Mouse (Mus musculus) neural tube, embryonic 14.5 days (tissue): Measurements from ENCODE around the gene Gm43738. TPM values are rescaled to one million over a fixed set of nuclear protein-coding genes. Genes with fewer than 3 reads are reported as not detected.

Source experiments
- ATAC-seq: fragments of 200-750 bp; cut with Nextera tagmentation; 2 replicates; pipeline ENCODE4 v1.8.0; 2017; ENCODE audit warnings: low read depth, mild to moderate bottlenecking, moderate TSS enrichment, moderate library complexity
- H3K27ac ChIP-seq: fragments of 300-500 bp; sonication (generic); 2 replicates; pipeline ENCODE4 v1.5.1; 2014; ENCODE audit warnings: low read depth, mild to moderate bottlenecking, control low read depth, low read length, moderate library complexity, mixed read lengths
- H3K27me3 ChIP-seq: fragments of 300-500 bp; sonication (generic); 2 replicates; pipeline ENCODE4 v1.6.1; 2014; ENCODE audit warnings: low read length; ENCODE audit not compliant: control insufficient read depth, insufficient read depth
- H3K36me3 ChIP-seq: fragments of 300-500 bp; sonication (generic); 2 replicates; pipeline ENCODE4 v1.6.1; 2014; ENCODE audit warnings: low read length, mixed read lengths; ENCODE audit not compliant: control insufficient read depth, insufficient read depth
- H3K4me1 ChIP-seq: fragments of 300-500 bp; sonication (generic); 2 replicates; pipeline ENCODE4 v1.6.1; 2014; ENCODE audit warnings: low read length; ENCODE audit not compliant: control insufficient read depth, insufficient read depth
- H3K4me2 ChIP-seq: fragments of 300-500 bp; sonication (generic); 2 replicates; pipeline ENCODE4 v1.6.1; 2014; ENCODE audit warnings: mild to moderate bottlenecking, low read depth, low read length, control low read depth
- H3K4me3 ChIP-seq: fragments of 300-500 bp; sonication (generic); 2 replicates; pipeline ENCODE4 v1.5.1; 2014; ENCODE audit warnings: low read depth, low read length, control low read depth, mixed read lengths
- H3K9ac ChIP-seq: fragments of 300-500 bp; sonication (generic); replicated peaks from 2 replicates; pipeline ENCODE4 v1.6.1; 2014; ENCODE audit warnings: low read depth, mild to moderate bottlenecking, control low read depth, low read length, mixed read lengths
- H3K9me3 ChIP-seq: fragments of 300-500 bp; sonication (generic); 2 replicates; pipeline ENCODE4 v1.6.1; 2016; ENCODE audit warnings: low read length; ENCODE audit not compliant: control insufficient read depth
- WGBS: fragments of 180-500 bp; shearing (Covaris S2); extraction: QIAGEN DNeasy Blood & Tissue Kit; methylation state at CpG from one replicate; pipeline ENCODE4 v1.1.7; 2014; 5-methylcytosine and 5-hydroxymethylcytosine counted together
- polyA plus RNA-seq: library from polyadenylated mRNA; unstranded; fragments of >200 nt; fragmentation: Nextera tagmentation; extraction: Ambion mirVana; gene quantifications from 2 replicates; pipeline ENCODE4 v1.2.1, GENCODE M21; 2014

Gene Gm43738
- polyA plus RNA-seq, 1 experiment from 2014 or later, result not detected

GRCm38 (mm10) chr3:89092509-89093090 lies 8.3 kb downstream of the Gm43738 start:
- Histone ChIP-seq H3K4me1 (peaks cover 11% of the 10 kb centered on the region; the same call in 1 of the 2 replicates), H3K9me3 (no peaks in the 10 kb centered on the region), H3K9ac (peak overlapping the region; percentile 79), H3K36me3 (peaks cover 27% of the 10 kb centered on the region), H3K27me3 (no peaks in the 10 kb centered on the region), H3K4me2 (peak overlapping the region; percentile 97), H3K27ac (peak overlapping the region; percentile 73), H3K4me3 (peak overlapping the region; percentile 67)
- ATAC-seq, result peak; percentile 41
- WGBS, result 11% methylated on average over 11 of the region's 11 CpGs

- Histone ChIP-seq H3K4me1 (peaks cover 13% of the 10 kb centered on the region; the same call in 1 of the 2 replicates), H3K36me3 (peaks cover 25% of the 10 kb centered on the region), H3K4me2 (peak overlapping the region; percentile 97), H3K9me3 (no peaks in the 10 kb centered on the region), H3K4me3 (peak overlapping the region; percentile 67), H3K27ac (peak overlapping the region; percentile 29; the same call in 1 of the 2 replicates), H3K9ac (peak overlapping the region; percentile 79), H3K27me3 (no peaks in the 10 kb centered on the region)
- no peak for ATAC-seq
- 9% methylated on average over 20 of the region's 20 CpGs for WGBS
Observed at GRCm38 (mm10) chr3:89091811-89092508, 8.9 kb downstream of the Gm43738 start.

- peak overlapping the region; percentile 67 for H3K4me3 ChIP-seq
- no peaks in the 10 kb centered on the region for H3K27me3 ChIP-seq
- H3K27ac ChIP-seq, result peak overlapping the region; percentile 66
- H3K9ac ChIP-seq, result peak overlapping the region; percentile 79
- under 1% methylated on average over 71 of the region's 74 CpGs for WGBS
- peaks cover 13% of the 10 kb centered on the region; the same call in 1 of the 2 replicates for H3K4me1 ChIP-seq
- peak overlapping the region; percentile 97 for H3K4me2 ChIP-seq
- peaks cover 21% of the 10 kb centered on the region; the same call in 1 of the 2 replicates for H3K36me3 ChIP-seq
- peak; percentile 35 for ATAC-seq
- no peaks in the 10 kb centered on the region for H3K9me3 ChIP-seq
Observed at GRCm38 (mm10) chr3:89090694-89091655, 9.9 kb downstream of the Gm43738 start.

- under 1% methylated on average over 36 of the region's 40 CpGs for WGBS
- Histone ChIP-seq H3K4me1 (peaks cover 13% of the 10 kb centered on the region; the same call in 1 of the 2 replicates), H3K9me3 (no peaks in the 10 kb centered on the region), H3K27ac (peak overlapping the region; percentile 52), H3K4me3 (peak overlapping the region; percentile 67), H3K4me2 (peak overlapping the region; percentile 97), H3K9ac (peak overlapping the region; percentile 79), H3K27me3 (no peaks in the 10 kb centered on the region), H3K36me3 (peaks cover 15% of the 10 kb centered on the region; the same call in 1 of the 2 replicates)
- peak; percentile 73 for ATAC-seq
Observed at GRCm38 (mm10) chr3:89089882-89090591, 10.9 kb downstream of the Gm43738 start.

- Histone ChIP-seq H3K9ac (no peak overlapping the region), H3K9me3 (no peaks in the 10 kb centered on the region), H3K27me3 (no peaks in the 10 kb centered on the region), H3K4me1 (peaks cover 13% of the 10 kb centered on the region; the same call in 1 of the 2 replicates), H3K4me2 (no peak overlapping the region), H3K36me3 (peaks cover 12% of the 10 kb centered on the region), H3K27ac (no peak overlapping the region), H3K4me3 (0 out of 2 replicates have a peak overlapping the region, but pooled peaks have one; percentile 67)
- no peak for ATAC-seq
- WGBS, result 70% methylated on average over 14 of the region's 14 CpGs
Observed at GRCm38 (mm10) chr3:89088974-89089373, 11.9 kb downstream of the Gm43738 start.

- Histone ChIP-seq H3K4me2 (no peak overlapping the region), H3K27me3 (no peaks in the 10 kb centered on the region), H3K4me1 (peaks cover 13% of the 10 kb centered on the region; the same call in 1 of the 2 replicates), H3K27ac (no peak overlapping the region), H3K4me3 (no peak overlapping the region), H3K9me3 (no peaks in the 10 kb centered on the region), H3K9ac (no peak overlapping the region), H3K36me3 (peaks cover 15% of the 10 kb centered on the region)
- 42% methylated on average over 21 of the region's 21 CpGs for WGBS
- no peak for ATAC-seq
Observed at GRCm38 (mm10) chr3:89087338-89088110, 13.4 kb downstream of the Gm43738 start.

- no peaks in the 10 kb centered on the region for H3K9me3 ChIP-seq
- H3K27me3 ChIP-seq, result no peaks in the 10 kb centered on the region
- peaks cover 20% of the 10 kb centered on the region for H3K36me3 ChIP-seq
- peaks cover 3% of the 10 kb centered on the region; the same call in 1 of the 2 replicates for H3K4me1 ChIP-seq
- 81% methylated on average over 12 of the region's 12 CpGs for WGBS
- no peak overlapping the region for H3K27ac ChIP-seq
- H3K4me2 ChIP-seq, result no peak overlapping the region
- ATAC-seq, result no peak
- no peak overlapping the region for H3K4me3 ChIP-seq
- H3K9ac ChIP-seq, result no peak overlapping the region
Observed at GRCm38 (mm10) chr3:89084654-89085190, 16.2 kb downstream of the Gm43738 start.
